Mouse (Mus musculus) testis, adult 2 months (tissue): ENCODE measurements at regions not wholly inside any gene's neighbourhood (a gene's known extent, or its start where the extent isn't known, plus 50 kb on each side); places are given as distances from the start of the nearest gene placed in this dataset.

Experiments used
- CTCF ChIP-seq: fragments of 200-500 bp; IDR thresholded peaks from 2 replicates; pipeline ENCODE4 v1.5.1; 2012; ENCODE audit warnings: low read depth, mild to moderate bottlenecking, inconsistent platforms, low read length, moderate library complexity; ENCODE audit not compliant: control insufficient read depth, insufficient read depth, insufficient replicate concordance
- POLR2A ChIP-seq: fragments of 200-500 bp; IDR thresholded peaks from 2 replicates; pipeline ENCODE4 v1.6.1; 2012; ENCODE audit warnings: low read depth, mild to moderate bottlenecking, inconsistent platforms, low read length, moderate library complexity; ENCODE audit not compliant: control insufficient read depth

DNA sequence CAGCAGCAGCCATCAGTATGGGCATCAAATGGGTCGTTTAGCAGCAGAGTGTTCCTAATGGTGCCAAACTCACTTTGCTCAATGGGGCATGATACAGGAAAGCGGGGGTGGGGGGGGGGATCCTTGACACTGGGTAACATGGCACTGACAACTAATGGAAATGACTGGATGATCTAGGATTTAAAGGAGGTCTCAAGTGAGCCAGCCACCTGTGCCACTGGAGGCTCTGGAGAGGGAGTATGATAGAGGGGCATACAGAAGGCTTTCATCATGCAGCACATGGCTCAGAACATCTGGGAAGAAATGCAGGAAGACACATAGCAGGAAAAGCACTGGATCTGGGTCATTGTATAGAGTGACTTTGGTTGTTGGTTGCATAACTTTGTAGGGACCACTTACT, 71.6 kb upstream of the Slc22a23 start:
- no peak for TF ChIP-seq POLR2A
- no peak for TF ChIP-seq CTCF
